Mouse (Mus musculus) MEL (cell line): ENCODE data around the gene Pgpep1. TPM values are rescaled to one million over a fixed set of nuclear protein-coding genes. Genes with fewer than 3 reads are reported as not detected.

Experiments
- DNase-seq: peaks from one replicate; pipeline ENCODE4 v3.0.0; 2011; ENCODE audit warnings: low read depth, low spot score
- H3K27ac ChIP-seq: 2 replicates; pipeline ENCODE4 v1.5.1; 2012; ENCODE audit warnings: low read depth, mild to moderate bottlenecking, control low read depth, low read length, moderate library complexity; ENCODE audit not compliant: control insufficient read depth
- H3K27me3 ChIP-seq, 2 experiments: fragments of 150-350 bp in 1 of 2; sonication (generic) in 1 of 2; 2 replicates each; pipeline ENCODE4 v1.6.1; 2012; ENCODE audit warnings: low read length in 2 of 2, mild to moderate bottlenecking in 2 of 2, improper control_type of control experiment in 1 of 2, moderate library complexity in 1 of 2; ENCODE audit not compliant: insufficient read depth in 2 of 2, control insufficient read depth in 1 of 2
- H3K36me3 ChIP-seq, 2 experiments: 2 replicates each; pipeline ENCODE4 v1.6.1; 2012 to 2014; ENCODE audit warnings: low read length in 2 of 2, improper control_type of control experiment in 1 of 2, inconsistent platforms in 1 of 2, mild to moderate bottlenecking in 1 of 2; ENCODE audit not compliant: insufficient read depth in 2 of 2, control insufficient read depth in 1 of 2
- H3K4me1 ChIP-seq, 2 experiments: fragments of 150-350 bp in 1 of 2; sonication (generic) in 1 of 2; 2 replicates each; pipeline ENCODE4 v1.6.1; 2012; ENCODE audit warnings: low read length in 2 of 2, improper control_type of control experiment in 1 of 2, mild to moderate bottlenecking in 1 of 2; ENCODE audit not compliant: insufficient read depth in 2 of 2, control insufficient read depth in 1 of 2
- H3K4me3 ChIP-seq, 2 experiments: fragments of 150-350 bp in 1 of 2; sonication (generic) in 1 of 2; 2 replicates each; pipeline ENCODE4 v1.5.1; 2012; ENCODE audit warnings: low read depth in 2 of 2, low read length in 2 of 2, mild to moderate bottlenecking in 2 of 2, moderate library complexity in 2 of 2, control low read depth in 1 of 2, improper control_type of control experiment in 1 of 2; ENCODE audit not compliant: control insufficient read depth in 1 of 2, insufficient read depth in 1 of 2
- H3K79me2 ChIP-seq: 2 replicates; pipeline ENCODE4 v1.6.1; 2012; ENCODE audit warnings: mild to moderate bottlenecking, low read length, moderate library complexity; ENCODE audit not compliant: control insufficient read depth, poor library complexity, insufficient read depth
- H3K9ac ChIP-seq: 2 replicates; pipeline ENCODE4 v1.6.1; 2012; ENCODE audit warnings: low read depth, mild to moderate bottlenecking, control low read depth, low read length, moderate library complexity; ENCODE audit not compliant: control insufficient read depth, poor library complexity, severe bottlenecking
- H3K9me3 ChIP-seq: fragments of 150-350 bp; sonication (generic); replicated peaks from 2 replicates; pipeline ENCODE4 v1.6.1; 2012; ENCODE audit warnings: mild to moderate bottlenecking, low read length, improper control_type of control experiment, moderate library complexity; ENCODE audit not compliant: insufficient read depth
- CTCF ChIP-seq, 3 experiments: IDR thresholded peaks in 2 of 3; conservative IDR thresholded peaks in 1 of 3; 2 replicates each; pipeline ENCODE4 v1.5.1; 2011 to 2012; ENCODE audit warnings: low read length in 3 of 3, low read depth in 2 of 3, mild to moderate bottlenecking in 2 of 3, improper control_type of control experiment in 1 of 3, inconsistent platforms in 1 of 3, mixed read lengths in 1 of 3, moderate library complexity in 1 of 3; ENCODE audit not compliant: control insufficient read depth in 1 of 3, insufficient read depth in 1 of 3, poor library complexity in 1 of 3, severe bottlenecking in 1 of 3
- EP300 ChIP-seq, 2 experiments: IDR thresholded peaks; 2 replicates each; pipeline ENCODE4 v1.6.1; 2011; ENCODE audit warnings: improper control_type of control experiment in 2 of 2, low read length in 2 of 2, low read depth in 1 of 2, mild to moderate bottlenecking in 1 of 2
- GABPA ChIP-seq: IDR thresholded peaks from 2 replicates; pipeline ENCODE4 v1.6.1; 2012; ENCODE audit warnings: low read depth, mild to moderate bottlenecking, inconsistent platforms, low read length, improper control_type of control experiment, moderate library complexity
- HCFC1 ChIP-seq: IDR thresholded peaks from 2 replicates; pipeline ENCODE4 v1.6.1; 2012; ENCODE audit warnings: low read depth, mild to moderate bottlenecking, inconsistent platforms, low read length, improper control_type of control experiment, moderate library complexity
- KAT2A ChIP-seq: conservative IDR thresholded peaks from 2 replicates; pipeline ENCODE4 v1.6.1; 2012; ENCODE audit warnings: low read depth, low read length, improper control_type of control experiment, inconsistent platforms
- MAFK ChIP-seq: IDR thresholded peaks from 2 replicates; pipeline ENCODE4 v1.6.1; 2011; ENCODE audit warnings: low read depth, mild to moderate bottlenecking, low read length, improper control_type of control experiment, borderline replicate concordance
- MXI1 ChIP-seq: IDR thresholded peaks from 2 replicates; pipeline ENCODE4 v1.6.1; 2011; ENCODE audit warnings: mild to moderate bottlenecking, low read depth, low read length, improper control_type of control experiment
- MYC ChIP-seq: IDR thresholded peaks from 2 replicates; pipeline ENCODE4 v1.6.1; 2011; ENCODE audit warnings: low read depth, mild to moderate bottlenecking, low read length, improper control_type of control experiment, moderate library complexity
- POLR2AphosphoS5 ChIP-seq: IDR thresholded peaks from 2 replicates; pipeline ENCODE4 v1.6.1; 2012; ENCODE audit warnings: low read depth, borderline replicate concordance, mild to moderate bottlenecking, inconsistent platforms, low read length, moderate library complexity, mixed read lengths
- SMC3 ChIP-seq: IDR thresholded peaks from 2 replicates; pipeline ENCODE4 v1.6.1; 2011; ENCODE audit warnings: low read depth, low read length, improper control_type of control experiment
- TBP ChIP-seq: IDR thresholded peaks from 2 replicates; pipeline ENCODE4 v1.8.0; 2011; ENCODE audit warnings: low read depth, low read length, improper control_type of control experiment
- TCF12 ChIP-seq: IDR thresholded peaks from 2 replicates; pipeline ENCODE4 v1.6.1; 2014; ENCODE audit warnings: low read depth, mild to moderate bottlenecking, inconsistent platforms, low read length, improper control_type of control experiment, moderate library complexity
- UBTF ChIP-seq: IDR thresholded peaks from 2 replicates; pipeline ENCODE4 v1.6.1; 2012; ENCODE audit warnings: low read depth, mild to moderate bottlenecking, inconsistent platforms, low read length, improper control_type of control experiment, moderate library complexity, borderline replicate concordance; ENCODE audit not compliant: insufficient read depth
- USF2 ChIP-seq, 2 experiments: IDR thresholded peaks; 2 replicates each; pipeline ENCODE4 v1.6.1; 2011 to 2012; ENCODE audit warnings: improper control_type of control experiment in 2 of 2, low read length in 2 of 2, borderline replicate concordance in 1 of 2, inconsistent platforms in 1 of 2, low read depth in 1 of 2, mild to moderate bottlenecking in 1 of 2; ENCODE audit not compliant: insufficient read depth in 1 of 2
- ZC3H11A ChIP-seq: IDR thresholded peaks from 2 replicates; pipeline ENCODE4 v1.6.1; 2012; ENCODE audit warnings: low read depth, mild to moderate bottlenecking, inconsistent platforms, low read length, improper control_type of control experiment
- polyA plus RNA-seq, 2 experiments: library from polyadenylated mRNA; stranded (reverse) in 1 of 2; unstranded in 1 of 2; fragments of >175 nt in 1 of 2; fragments of >200 nt in 1 of 2; gene quantifications; 2 replicates each; pipeline versions ENCODE4 v1.2.1 to v1.2.4; 2012; ENCODE audit warnings: low replicate concordance in 2 of 2, low read depth in 1 of 2; ENCODE audit not compliant: insufficient read length in 2 of 2, insufficient read depth in 1 of 2, missing spikeins in 1 of 2
- total RNA-seq: library from RNA; depleted of rRNA; stranded (reverse); fragments of 300-350 nt; gene quantifications from 2 replicates; pipeline ENCODE4 v1.2.3, GENCODE M21; 2012

The Pgpep1 gene
- total and polyA plus RNA-seq, 3 experiments, result 12.6 to 19.5 TPM; not detected in 1

- TF ChIP-seq MAFK, result no peak
- TF ChIP-seq GABPA, result no peak
Observed at GRCm38 (mm10) chr8:70659604-70660272, 450 bp downstream of the Pgpep1 start (continued).

- TF ChIP-seq TBP (no peak), KAT2A (no peak), TCF12 (no peak), UBTF (0 out of 2 replicates have a peak, but pooled peaks have one; percentile 78), USF2 (IDR thresholded peaks at IDR 0.05; ENCODE audit: borderline replicate concordance in 1 of 2, insufficient read depth in 1 of 2, low read depth in 1 of 2, low read length in 2 of 2) (no peak), ZC3H11A (no peak), CTCF (IDR thresholded peaks at IDR 0.05 in 2 of 3, conservative IDR thresholded peaks at IDR 0.05 in 1 of 3; ENCODE audit: control insufficient read depth in 1 of 3, insufficient read depth in 1 of 3, low read depth in 2 of 3, low read length in 3 of 3, poor library complexity in 1 of 3, severe bottlenecking in 1 of 3) (no peak), MXI1 (0 out of 2 replicates have a peak, but pooled peaks have one; percentile 5)
- no peaks in the 10 kb centered on the region for H3K27me3 ChIP-seq
- 0 out of 2 replicates have a peak overlapping the region, but pooled peaks have one; percentile 1 for H3K27ac ChIP-seq
- H3K79me2 ChIP-seq, result no peaks in the 10 kb centered on the region
- DNase-seq, result no peak
- H3K9me3 ChIP-seq, result no peaks in the 10 kb centered on the region
- peaks cover 4 to 9% of the 10 kb centered on the region in 2 experiments; a peak in 3 of 4 replicates for H3K4me1 ChIP-seq
- peak overlapping the region; percentile 75 to 99 for H3K4me3 ChIP-seq
- H3K36me3 ChIP-seq, result no peaks in the 10 kb centered on the region
- H3K9ac ChIP-seq, result peak overlapping the region; percentile 83
Observed at GRCm38 (mm10) chr8:70658897-70659603, 1.1 kb downstream of the Pgpep1 start.

GRCm38 (mm10) chr8:70657739-70658138 is 2.4 kb downstream of the Pgpep1 start:
- no peak overlapping the region for H3K9ac ChIP-seq
- no peaks in the 10 kb centered on the region for H3K27me3 ChIP-seq
- H3K4me3 ChIP-seq, result no peak overlapping the region
- no peak for DNase-seq
- TF ChIP-seq HCFC1 (no peak), MYC (no peak), SMC3 (no peak), EP300 (IDR thresholded peaks at IDR 0.05; ENCODE audit: low read depth in 1 of 2, low read length in 2 of 2) (no peak), POLR2AphosphoS5 (no peak), MAFK (no peak)
- no peaks in the 10 kb centered on the region for H3K9me3 ChIP-seq
- H3K4me1 ChIP-seq, result peaks cover 4 to 9% of the 10 kb centered on the region in 2 experiments; a peak in 3 of 4 replicates
- no peak overlapping the region for H3K27ac ChIP-seq
- H3K79me2 ChIP-seq, result no peaks in the 10 kb centered on the region
- no peaks in the 10 kb centered on the region for H3K36me3 ChIP-seq
